Mouse (Mus musculus) right cerebral cortex, postnatal 4 days (tissue): Measurements from ENCODE around the gene Psmb11.

Experiments
- DNase-seq: peaks from one replicate; pipeline ENCODE4 v3.0.0-alpha.2; 2022

Psmb11 gene

DNA sequence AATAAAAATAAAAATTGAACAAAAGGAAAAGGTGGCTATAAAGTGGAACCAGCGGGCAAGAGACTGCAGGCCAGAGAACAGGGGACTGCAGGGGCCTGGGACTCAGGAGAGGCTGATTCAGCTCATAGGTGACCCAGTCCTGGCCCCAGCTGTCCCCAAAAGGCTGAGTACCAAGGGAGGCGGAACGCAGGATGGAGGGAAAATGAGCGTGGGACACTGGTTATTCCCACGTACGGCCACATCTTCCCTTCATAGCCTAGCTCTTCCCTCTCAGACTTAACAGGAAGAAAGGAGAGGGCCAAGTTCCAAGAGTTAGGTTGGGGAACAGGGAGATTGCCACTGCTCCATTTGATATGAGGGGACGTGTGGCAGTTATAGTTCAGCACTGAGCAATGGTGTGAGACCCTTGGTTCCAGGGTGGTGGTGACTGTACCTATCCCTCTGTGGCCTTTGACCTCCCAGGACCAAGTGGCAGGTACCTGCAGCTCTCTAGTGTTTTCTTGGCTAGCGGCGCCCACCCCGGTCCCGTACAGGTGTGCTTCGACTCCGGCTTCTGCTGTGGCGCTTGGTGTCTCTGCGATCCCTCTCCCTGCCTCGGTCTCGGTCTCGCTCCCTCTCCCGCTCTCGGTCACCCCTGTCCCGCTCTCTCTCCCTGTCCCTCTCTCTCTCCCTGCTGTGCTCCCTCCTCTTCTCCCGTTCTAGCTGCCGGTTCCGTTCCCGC is 21.2 kb downstream of the Psmb11 start:
- DNase-seq, result no peak

DNA sequence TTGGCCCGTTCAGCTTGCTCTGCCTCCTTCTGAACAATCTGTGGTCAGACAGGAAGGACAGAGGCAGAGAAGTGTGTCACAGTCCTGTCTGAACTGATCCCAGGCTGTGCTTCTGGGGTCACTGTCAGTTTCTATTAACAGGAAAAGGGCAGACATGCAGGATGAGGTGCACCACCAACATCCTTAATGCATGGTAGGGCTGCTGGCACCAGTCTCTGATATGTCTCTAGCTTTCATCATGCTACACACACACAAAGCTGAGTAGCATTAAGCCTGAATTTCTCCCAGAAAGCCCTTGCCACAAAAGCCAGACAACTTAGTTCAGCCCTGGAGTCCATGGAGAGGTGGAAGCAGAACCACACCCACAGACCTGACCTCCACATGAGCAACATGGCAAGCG is 21.8 kb downstream of the Psmb11 start:
- no peak for DNase-seq

DNA sequence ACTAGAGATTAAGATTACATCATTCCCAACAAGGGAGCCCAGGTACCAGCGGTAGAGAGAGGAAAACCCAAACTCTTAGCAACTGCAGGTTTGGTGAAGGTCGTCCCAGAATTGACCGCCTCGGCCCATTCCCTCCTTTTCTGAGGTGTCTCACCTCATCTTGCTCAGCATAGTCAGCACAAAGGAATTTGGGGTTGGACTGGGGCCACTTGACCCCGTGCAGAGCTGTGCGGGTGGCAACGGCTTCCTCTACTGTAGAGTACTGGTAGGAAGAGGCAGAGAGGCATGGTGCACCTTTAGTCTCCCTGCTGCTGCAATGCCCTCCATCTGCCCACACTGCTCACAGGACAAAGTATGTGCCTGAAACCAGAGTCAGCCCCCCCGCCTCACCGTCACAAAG is 23.1 kb downstream of the Psmb11 start:
- DNase-seq, result no peak

DNA sequence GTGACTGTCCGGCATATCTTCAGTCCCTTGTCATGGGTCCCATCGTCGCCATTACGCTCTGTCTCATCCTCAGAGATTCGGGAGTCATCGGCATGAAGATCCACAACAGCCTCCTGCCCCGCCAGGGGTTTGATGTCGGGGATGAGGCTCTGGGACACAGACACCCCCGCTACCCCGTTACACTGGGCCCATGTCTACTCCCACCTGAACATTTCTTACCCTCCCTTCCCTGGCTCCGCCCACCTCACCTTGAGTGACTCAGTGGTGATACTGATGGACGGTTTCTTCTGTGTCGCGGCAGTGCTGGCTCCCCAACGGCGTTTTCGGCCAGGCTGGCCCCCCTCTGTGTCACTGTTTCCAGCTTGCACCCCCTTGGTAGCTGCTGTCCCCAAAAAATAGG is 25.2 kb downstream of the Psmb11 start:
- DNase-seq, result no peak

DNA sequence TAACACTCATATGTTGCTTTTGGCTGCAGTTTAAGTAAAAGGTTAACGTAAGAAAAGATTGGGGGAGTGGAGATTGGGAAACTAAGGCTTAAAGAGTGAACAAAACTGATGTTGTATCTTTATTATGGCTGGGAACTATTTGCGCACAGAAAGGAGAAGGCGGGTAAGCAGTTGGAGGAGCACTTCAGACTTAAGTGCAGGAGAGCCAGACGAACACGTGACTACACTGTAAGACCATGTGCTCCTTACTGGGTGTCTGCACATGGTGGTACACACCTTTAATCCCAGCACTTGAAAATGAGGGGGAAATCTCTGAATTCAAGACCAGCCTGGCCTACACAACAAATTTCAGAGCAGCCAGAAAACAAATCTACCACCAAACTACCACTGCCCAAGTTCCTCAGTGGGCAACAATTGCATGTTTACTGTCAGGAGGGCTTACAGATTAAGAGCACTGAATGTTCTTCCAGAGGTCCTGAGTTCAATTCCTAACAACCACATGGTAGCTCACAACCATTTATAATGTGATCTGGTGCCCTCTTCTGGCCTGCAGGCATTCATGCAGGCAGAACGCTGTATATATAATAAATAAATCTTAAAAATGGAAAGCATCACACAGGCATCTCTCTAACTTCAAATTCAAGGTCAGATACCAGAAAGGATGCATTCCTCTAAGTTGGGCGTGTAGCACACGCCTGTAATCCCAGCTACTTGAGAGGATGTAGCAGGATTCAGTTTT is 25.8 kb downstream of the Psmb11 start:
- no peak for DNase-seq

DNA sequence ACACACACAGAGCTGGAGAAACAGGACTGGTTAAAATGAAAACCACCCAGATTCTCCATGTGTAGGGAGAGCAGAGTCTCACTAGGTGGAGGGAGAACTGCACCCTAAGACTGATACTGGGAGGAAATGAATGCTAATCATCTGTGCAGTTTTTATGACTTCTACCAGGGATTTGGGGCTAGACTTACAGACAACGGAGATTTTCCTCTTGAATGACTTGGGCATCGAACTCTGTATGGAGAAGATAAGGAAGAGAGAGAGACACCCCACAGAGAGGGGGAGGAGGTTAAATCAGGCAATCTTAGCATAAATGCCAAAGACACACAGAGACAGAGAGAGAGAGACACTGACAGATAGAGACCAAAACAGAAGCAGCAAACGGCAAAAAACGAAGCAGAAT is 26.7 kb downstream of the Psmb11 start:
- no peak for DNase-seq

DNA sequence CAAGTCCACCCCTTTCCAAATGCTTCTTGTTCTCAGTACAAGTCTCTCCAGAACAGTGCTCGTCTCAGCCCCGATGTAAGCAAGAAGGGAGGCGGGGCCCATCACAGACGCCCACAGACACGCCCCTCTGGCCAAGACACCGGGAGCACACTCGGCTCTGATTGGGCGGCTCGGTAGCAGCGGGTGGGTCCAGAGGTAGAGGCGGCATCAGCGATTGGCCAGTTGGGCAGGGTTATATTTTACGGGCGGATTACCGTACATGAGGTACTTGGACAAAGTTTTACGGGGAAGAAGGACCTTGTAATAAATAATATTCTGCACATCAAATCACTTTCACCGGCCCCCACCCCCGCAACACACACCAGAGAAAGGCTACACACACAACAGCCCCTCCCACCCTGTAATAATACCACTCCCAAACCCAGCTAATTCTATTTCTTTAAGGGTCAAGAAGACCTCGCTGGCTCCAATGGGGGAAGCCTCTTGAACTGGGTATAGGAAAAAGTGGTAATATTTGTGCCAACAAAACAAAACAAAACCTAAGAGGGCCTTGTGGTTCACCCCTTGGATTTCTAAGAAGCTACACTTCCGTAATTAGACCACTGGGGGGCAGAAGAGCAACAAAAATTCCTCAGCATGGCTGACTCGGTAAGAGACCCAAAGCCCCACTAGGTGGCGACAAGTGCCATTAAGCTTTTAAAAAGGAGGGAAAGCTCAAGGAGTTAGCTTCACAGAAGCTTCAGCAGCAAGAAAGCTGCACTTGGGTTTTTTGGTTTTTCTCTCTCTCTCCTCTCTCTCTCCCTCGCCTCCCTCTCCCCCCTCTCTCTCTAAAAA is 29.6 kb downstream of the Psmb11 start:
- peak; percentile 88 for DNase-seq

DNA sequence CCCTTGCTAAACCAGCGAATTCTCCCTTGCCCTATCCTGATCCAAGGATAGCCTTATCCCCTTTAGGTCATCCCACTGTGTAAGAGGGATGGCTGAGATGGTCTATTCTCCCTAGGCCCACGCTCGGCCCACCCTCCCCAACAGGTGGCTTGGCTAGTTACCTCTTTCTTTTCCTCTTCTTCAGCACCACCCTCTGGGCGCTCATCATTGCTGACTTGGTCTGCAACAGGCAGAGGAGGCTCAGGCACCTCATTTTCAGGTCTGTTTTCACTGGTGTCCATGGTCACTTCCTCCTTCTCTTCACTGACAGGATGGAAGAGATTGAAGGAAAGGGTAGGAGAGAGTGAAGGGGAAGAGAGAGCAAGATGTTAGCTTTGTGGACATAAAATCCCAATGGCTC is 30.3 kb downstream of the Psmb11 start:
- DNase-seq, result no peak

DNA sequence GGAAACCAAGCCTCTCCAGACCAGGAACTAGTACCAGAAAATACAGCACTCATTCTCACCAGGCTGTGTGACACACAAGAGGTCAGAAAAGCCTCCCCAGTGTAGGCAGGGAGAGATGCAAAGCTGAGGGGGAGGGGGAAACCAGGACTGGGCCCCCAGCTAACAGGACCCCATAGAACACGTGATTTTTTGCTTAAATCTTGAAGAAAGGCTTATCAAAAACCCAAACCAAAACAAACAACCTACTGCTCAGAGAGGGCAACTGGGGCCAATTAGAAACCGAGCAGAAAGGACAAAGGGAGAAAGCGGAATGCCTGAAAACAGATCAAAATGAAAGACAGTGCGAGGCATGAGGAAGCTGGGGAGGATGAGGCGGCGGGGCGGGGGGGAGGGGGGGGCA is 31.6 kb downstream of the Psmb11 start:
- no peak for DNase-seq

DNA sequence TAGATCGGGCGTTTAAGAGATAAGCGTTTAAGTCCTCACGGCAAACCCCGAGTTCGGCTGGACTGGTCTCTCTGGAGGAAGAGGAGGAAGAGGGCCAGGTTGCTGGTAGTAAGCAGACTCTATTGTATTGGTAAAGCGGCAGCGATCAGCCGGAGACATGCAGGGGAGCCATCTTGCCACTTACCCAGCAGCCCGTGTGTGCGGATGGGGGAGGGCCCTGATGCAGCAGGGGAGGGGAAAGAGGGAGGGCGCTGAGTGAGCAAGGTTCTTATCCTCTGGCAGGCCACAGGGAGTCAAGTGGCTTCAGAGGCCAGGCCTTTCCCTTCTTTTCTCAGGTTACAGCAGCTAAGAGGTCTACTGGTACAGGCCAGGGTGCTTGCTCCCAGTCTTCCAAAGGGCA is 32.3 kb downstream of the Psmb11 start:
- DNase-seq, result peak; percentile 78

DNA sequence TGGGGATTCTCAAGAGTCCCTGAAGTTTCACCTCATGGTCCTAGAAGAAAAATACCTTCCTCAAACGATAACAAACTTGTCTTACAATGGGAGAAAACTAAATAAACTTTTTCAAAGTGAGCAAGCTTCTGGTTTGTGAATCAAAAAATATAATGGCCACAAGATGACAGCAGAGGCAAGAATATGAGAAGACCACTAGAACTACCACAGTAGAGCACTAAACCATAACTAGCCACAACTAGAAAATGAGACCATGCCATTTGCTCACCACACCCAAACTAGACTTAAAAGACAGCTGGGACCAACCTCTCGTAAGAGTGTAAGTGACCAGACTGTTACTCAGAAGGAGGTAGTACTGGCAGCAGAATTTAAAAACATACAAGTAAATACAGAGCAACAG is 38.8 kb downstream of the Psmb11 start:
- DNase-seq, result no peak

DNA sequence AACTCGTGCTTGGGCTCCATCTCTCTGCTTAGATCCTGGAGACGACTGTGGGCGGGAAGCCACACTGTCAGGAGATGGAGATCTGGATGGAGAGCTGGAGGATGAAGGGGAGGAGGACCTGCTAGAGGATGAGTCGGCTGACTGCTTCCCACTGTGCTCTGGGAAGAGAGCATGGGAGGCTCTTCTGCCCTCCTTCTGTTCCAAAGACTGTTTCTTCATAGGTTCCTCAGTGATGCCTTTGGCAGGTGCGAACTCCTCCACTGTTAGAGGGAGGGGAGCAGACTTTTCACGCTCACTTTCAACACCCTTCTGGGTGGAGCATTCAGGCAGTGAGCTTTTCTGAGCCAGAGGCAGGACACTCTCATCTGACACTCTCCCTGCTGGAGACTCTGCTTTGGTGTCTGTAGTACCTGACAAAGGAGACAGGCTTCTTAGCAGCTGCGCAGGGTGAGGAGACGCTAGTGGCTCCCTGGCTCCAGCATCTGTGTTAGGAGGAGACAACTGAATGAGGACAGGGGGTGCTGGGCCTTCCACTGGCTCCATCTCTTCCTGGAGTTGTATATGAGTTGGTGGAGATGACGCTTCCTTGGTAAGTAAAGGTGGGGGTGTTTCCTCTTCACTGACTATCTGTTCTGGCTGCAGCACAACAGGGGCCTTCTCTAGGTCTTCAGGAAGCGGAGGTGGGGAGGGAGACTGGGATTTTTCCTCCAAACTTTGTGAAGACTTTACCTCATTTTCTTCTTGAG is 43.4 kb downstream of the Psmb11 start:
- DNase-seq, result no peak

DNA sequence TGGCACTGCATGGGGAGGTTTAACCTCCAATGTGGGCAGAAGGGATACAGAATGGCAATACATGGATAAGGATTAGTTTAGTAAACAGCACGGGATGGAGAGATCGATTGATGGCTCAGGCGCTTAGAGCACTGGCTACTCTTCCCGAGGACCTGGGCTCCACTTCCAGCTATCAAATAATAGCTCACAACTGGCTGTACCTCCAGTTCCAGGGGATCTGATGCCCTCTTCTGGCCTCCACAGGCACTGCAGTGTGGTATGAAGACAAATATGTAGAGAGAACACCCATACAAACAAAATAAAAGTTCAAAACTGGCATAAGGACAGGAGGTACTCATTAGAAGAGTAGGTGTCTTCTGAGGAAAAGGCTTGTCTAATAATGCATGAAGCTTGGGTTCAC is 48.1 kb downstream of the Psmb11 start:
- DNase-seq, result no peak

DNA sequence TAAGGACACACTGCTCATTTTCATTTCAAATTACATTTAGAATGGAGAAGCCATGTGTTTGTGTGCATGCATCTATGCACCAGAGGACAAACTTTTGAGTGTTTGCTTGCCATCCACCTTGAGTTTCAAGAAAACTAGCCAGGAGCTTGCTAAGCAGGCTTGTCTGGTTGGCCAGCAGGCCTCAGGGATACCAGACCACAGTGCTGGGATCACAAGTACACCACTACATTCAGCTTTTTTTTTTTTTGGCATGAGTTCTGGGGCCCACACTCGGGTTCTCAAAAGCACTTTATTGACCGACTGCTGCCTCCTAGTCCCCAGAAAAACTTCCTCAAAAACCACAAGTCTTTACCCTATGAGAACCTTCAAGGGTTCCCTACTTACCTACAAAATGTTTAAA is 53.1 kb downstream of the Psmb11 start:
- DNase-seq, result no peak

DNA sequence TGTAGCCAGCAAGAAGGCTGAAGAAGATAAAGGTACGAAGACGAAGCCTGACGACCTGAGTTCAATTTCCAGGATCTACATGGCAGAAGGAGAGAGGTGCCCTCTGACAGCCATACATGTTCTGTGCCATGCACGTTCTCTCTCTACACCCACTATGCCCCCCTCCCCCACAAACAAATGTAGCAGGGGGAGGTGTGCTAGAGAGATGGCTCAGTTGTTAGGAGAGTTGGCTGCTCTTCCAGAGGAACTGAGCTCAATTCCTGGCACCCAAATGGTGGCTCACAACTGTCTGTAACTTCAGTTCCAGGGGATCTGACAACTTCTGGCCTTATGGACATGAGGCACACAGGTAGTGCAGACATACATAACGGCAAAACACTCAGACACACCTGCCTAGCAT is 55.1 kb downstream of the Psmb11 start:
- DNase-seq, result no peak

DNA sequence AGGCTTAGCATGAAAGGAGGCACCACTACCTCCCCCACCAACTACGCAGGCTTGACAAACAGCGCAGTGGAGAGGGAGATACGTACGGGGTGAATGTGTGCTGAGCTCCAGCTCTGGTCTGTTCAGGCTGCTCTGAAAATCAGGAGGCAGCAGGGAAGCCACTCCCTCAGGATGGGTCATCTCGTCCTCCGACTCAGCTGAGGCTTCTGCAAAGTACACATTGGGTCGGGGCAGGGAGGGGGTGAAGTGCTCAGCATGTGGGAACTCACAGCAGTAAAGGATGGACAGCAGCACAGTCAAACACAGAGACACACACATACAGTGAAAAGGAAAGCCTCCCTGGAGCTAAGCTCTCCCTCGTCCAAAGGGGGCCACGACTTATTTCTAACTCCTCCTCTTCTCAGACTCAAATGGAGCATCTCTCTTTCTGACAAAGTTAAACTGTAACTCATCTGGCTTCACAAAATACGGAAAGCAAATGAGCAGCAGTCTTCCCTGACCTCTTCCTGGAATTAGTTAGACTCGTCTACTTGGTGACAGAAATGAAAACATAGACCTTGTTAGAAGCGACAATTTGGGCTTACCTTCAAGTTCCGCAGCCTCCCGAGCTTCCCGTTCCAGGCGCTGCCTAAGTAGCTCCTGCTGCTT is 57.5 kb downstream of the Psmb11 start:
- no peak for DNase-seq
